ENCODE assay signal across 7 mouse cellular contexts in the genomic region with DNA sequence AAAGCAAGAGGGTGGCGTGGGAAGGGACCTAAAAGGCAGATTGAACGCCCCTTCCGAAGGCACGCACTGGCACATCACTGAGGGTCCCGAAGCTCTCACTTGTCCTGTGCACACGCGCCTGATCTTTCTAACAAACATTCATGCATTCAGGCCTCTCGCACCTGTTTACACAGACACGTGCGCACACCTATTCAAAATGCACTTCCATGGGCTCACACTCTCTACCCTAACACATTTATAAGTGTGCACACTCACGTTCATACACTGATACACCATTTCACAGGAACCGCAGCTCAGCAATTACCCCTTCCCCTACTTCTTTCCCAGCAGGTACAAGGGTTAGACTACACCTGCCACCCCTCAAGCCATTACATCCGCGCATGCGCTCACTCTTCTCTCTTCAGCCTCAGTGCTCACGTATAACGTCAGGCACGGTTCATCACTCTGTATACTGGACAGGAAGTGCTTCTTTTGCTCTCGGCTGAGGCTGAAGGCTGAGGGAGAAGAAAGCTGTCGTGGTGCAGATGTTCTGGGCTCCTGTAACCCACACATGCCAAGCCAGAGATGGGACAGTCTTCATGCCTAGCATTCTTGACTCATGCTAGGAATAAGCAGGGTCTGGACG. TPM values are rescaled to one million over a fixed set of nuclear protein-coding genes. Genes with fewer than 3 reads are reported as not detected.
DNase-seq lines count a peak whose midpoint lies in the region; ATAC-seq and TF ChIP-seq lines count a peak whose summit lies in the region.

No protein-coding gene starts in this region.

- H3K4me1 ChIP-seq in embryonic fibroblast, embryonic 13.5 days (ENCODE audit: control insufficient read depth, insufficient read depth, low read length): peaks cover 30% of the 10 kb centered on the region
- peaks cover 14% of the 10 kb centered on the region; the same call in 1 of the 2 replicates for H3K4me1 ChIP-seq in intestine, postnatal 0 days (replicated peaks; ENCODE audit: control insufficient read depth, insufficient read depth, low read length)
- peaks cover 79% of the 10 kb centered on the region for H3K4me1 ChIP-seq in lung, embryonic 15.5 days
- peaks cover 25% of the 10 kb centered on the region for H3K4me1 ChIP-seq in stomach, postnatal 0 days (replicated peaks; ENCODE audit: control insufficient read depth, insufficient read depth)

- H3K36me3 ChIP-seq in intestine, postnatal 0 days (ENCODE audit: control insufficient read depth, insufficient read depth): no peaks in the 10 kb centered on the region; the same call in 1 of the 2 replicates
- H3K36me3 ChIP-seq in lung, embryonic 15.5 days: no peaks in the 10 kb centered on the region
- no peaks in the 10 kb centered on the region for H3K36me3 ChIP-seq in stomach, postnatal 0 days (ENCODE audit: control insufficient read depth, insufficient read depth, low read length)

- H3K27me3 ChIP-seq in intestine, postnatal 0 days (replicated peaks; ENCODE audit: control insufficient read depth, insufficient read depth, low read length): no peaks in the 10 kb centered on the region
- no peaks in the 10 kb centered on the region for H3K27me3 ChIP-seq in lung, embryonic 15.5 days
- no peaks in the 10 kb centered on the region for H3K27me3 ChIP-seq in stomach, postnatal 0 days (ENCODE audit: control insufficient read depth, insufficient read depth, low read length)

- H3K9ac ChIP-seq in intestine, postnatal 0 days (ENCODE audit: low read depth, low read length): peak overlapping the region; percentile 84
- H3K9ac ChIP-seq in lung, embryonic 15.5 days: peak overlapping the region; percentile 98
- H3K9ac ChIP-seq in stomach, postnatal 0 days (ENCODE audit: low read length): peak overlapping the region; percentile 96

- TF ChIP-seq EP300 in stomach, postnatal 0 days (optimal IDR thresholded peaks at IDR 0.05): no peak

- H3K4me3 ChIP-seq in embryonic fibroblast, embryonic 13.5 days (ENCODE audit: insufficient read depth, low read length): peak overlapping the region; percentile 25
- peak overlapping the region; percentile 82 for H3K4me3 ChIP-seq in intestine, postnatal 0 days (ENCODE audit: low read depth, low read length)
- peak overlapping the region; percentile 85 for H3K4me3 ChIP-seq in lung, embryonic 15.5 days
- H3K4me3 ChIP-seq in stomach, postnatal 0 days (ENCODE audit: low read depth, low read length): peak overlapping the region; percentile 94

- peak overlapping the region; percentile 87 for H3K4me2 ChIP-seq in intestine, postnatal 0 days (replicated peaks; ENCODE audit: low read depth)
- peak overlapping the region; percentile 86 for H3K4me2 ChIP-seq in lung, embryonic 15.5 days
- H3K4me2 ChIP-seq in stomach, postnatal 0 days (replicated peaks; ENCODE audit: low read depth): peak overlapping the region; percentile 91

- no peaks in the 10 kb centered on the region for H3K9me3 ChIP-seq in intestine, postnatal 0 days (ENCODE audit: control insufficient read depth)
- no peaks in the 10 kb centered on the region for H3K9me3 ChIP-seq in lung, embryonic 15.5 days
- H3K9me3 ChIP-seq in stomach, postnatal 0 days (ENCODE audit: control insufficient read depth, low read length): no peaks in the 10 kb centered on the region

- TF ChIP-seq POLR2A in embryonic fibroblast, embryonic 13.5 days (IDR thresholded peaks at IDR 0.05; ENCODE audit: low read depth, low read length): no peak

- peak; percentile 56 to 58 for DNase-seq in B cell, adult 2 months
- DNase-seq in stomach, postnatal 0 days (ENCODE audit: low spot score): peak; percentile 50
- DNase-seq in right cerebral cortex, adult 2 months (ENCODE audit: low spot score in 2 of 2): no peak

- no peak for TF ChIP-seq CTCF in embryonic fibroblast, embryonic 13.5 days (IDR thresholded peaks at IDR 0.05; ENCODE audit: borderline replicate concordance, insufficient read depth, low read length)
- no peak for TF ChIP-seq CTCF in intestine, postnatal 0 days (IDR thresholded peaks at IDR 0.05; ENCODE audit: low read depth)
- no peak for TF ChIP-seq CTCF in stomach, postnatal 0 days (IDR thresholded peaks at IDR 0.05; ENCODE audit: low read depth)

- peak overlapping the region; percentile 45 for H3K27ac ChIP-seq in embryonic fibroblast, embryonic 13.5 days (ENCODE audit: insufficient read depth, low read length)
- H3K27ac ChIP-seq in intestine, postnatal 0 days (ENCODE audit: low read depth, low read length): peak overlapping the region; percentile 88
- peak overlapping the region; percentile 98 for H3K27ac ChIP-seq in lung, embryonic 15.5 days
- H3K27ac ChIP-seq in stomach, postnatal 0 days (replicated peaks): peak overlapping the region; percentile 96

- ATAC-seq in CD4-positive, CD25-positive, alpha-beta regulatory T cell, adult 4 months: peak; percentile 30
- ATAC-seq in intestine, postnatal 0 days: peak; percentile 34
- no peak for ATAC-seq in lung, embryonic 15.5 days (ENCODE audit: borderline replicate concordance, extremely low read depth, low FRiP score, low TSS enrichment)
- peak; percentile 6; the same call in 1 of the 2 replicates for ATAC-seq in stomach, postnatal 0 days (ENCODE audit: low FRiP score, low TSS enrichment)

- WGBS in intestine, postnatal 0 days: 5% methylated on average over 21 of the region's 21 CpGs
- 6% methylated on average over 21 of the region's 21 CpGs for WGBS in lung, embryonic 15.5 days
- 9% methylated on average over 21 of the region's 21 CpGs for WGBS in stomach, postnatal 0 days

RNA-seq across cellular contexts. Expression of a gene that starts 0.6 kb away (rescaled TPM):
- polyA plus RNA-seq in CD4-positive, CD25-positive, alpha-beta regulatory T cell, adult 4 months (2017; shearing (Covaris generic)): 1 to 10 TPM in 1 of 2 experiments, not detected in 1; 1.1 TPM
- 45.9 and 49.1 TPM in 2 replicates for polyA plus RNA-seq in embryonic fibroblast, embryonic 13.5 days (2011; ENCODE audit: insufficient read length, low read depth, missing spikeins)
- 20.7 and 26.1 TPM in 2 replicates for polyA plus RNA-seq in intestine, postnatal 0 days (2015; fragmentation: Nextera tagmentation; extraction: Ambion mirVana)
- 62.5 and 67.4 TPM in 2 replicates for polyA plus RNA-seq in lung, embryonic 15.5 days (2015; fragmentation: Nextera tagmentation; extraction: Ambion mirVana)
- 35.8 and 38.5 TPM in 2 replicates for polyA plus RNA-seq in stomach, postnatal 0 days (2015; fragmentation: Nextera tagmentation; extraction: Ambion mirVana)

RNA-seq across cellular contexts. Expression of a gene that starts 3.6 kb away (rescaled TPM):
- polyA plus RNA-seq in CD4-positive, CD25-positive, alpha-beta regulatory T cell, adult 4 months (2017; shearing (Covaris generic)): 10 to 100 TPM; 27.0 to 39.9 TPM
- polyA plus RNA-seq in embryonic fibroblast, embryonic 13.5 days (2011; ENCODE audit: insufficient read length, low read depth, missing spikeins): 20.7 and 21.2 TPM in 2 replicates
- polyA plus RNA-seq in intestine, postnatal 0 days (2015; fragmentation: Nextera tagmentation; extraction: Ambion mirVana): 19.2 and 20.9 TPM in 2 replicates
- polyA plus RNA-seq in lung, embryonic 15.5 days (2015; fragmentation: Nextera tagmentation; extraction: Ambion mirVana): 37.7 and 37.8 TPM in 2 replicates
- polyA plus RNA-seq in stomach, postnatal 0 days (2015; fragmentation: Nextera tagmentation; extraction: Ambion mirVana): 19.9 and 22.1 TPM in 2 replicates

RNA-seq across cellular contexts. Expression of a gene that starts 17.5 kb away (rescaled TPM):
- 10 to 100 TPM; 55.7 to 58.6 TPM for polyA plus RNA-seq in CD4-positive, CD25-positive, alpha-beta regulatory T cell, adult 4 months (2017; shearing (Covaris generic))
- polyA plus RNA-seq in embryonic fibroblast, embryonic 13.5 days (2011; ENCODE audit: insufficient read length, low read depth, missing spikeins): 20.4 and 21.6 TPM in 2 replicates
- polyA plus RNA-seq in intestine, postnatal 0 days (2015; fragmentation: Nextera tagmentation; extraction: Ambion mirVana): 27.0 and 28.0 TPM in 2 replicates
- polyA plus RNA-seq in lung, embryonic 15.5 days (2015; fragmentation: Nextera tagmentation; extraction: Ambion mirVana): 50.8 and 56.7 TPM in 2 replicates
- 50.5 and 54.3 TPM in 2 replicates for polyA plus RNA-seq in stomach, postnatal 0 days (2015; fragmentation: Nextera tagmentation; extraction: Ambion mirVana)

RNA-seq across cellular contexts. Expression of a gene that starts 22.6 kb away (rescaled TPM):
- polyA plus RNA-seq in CD4-positive, CD25-positive, alpha-beta regulatory T cell, adult 4 months (2017; shearing (Covaris generic)): 10 to 100 TPM in 1 of 2 experiments, 1 to 10 TPM in 1; 5.8 to 10.0 TPM
- not detected in 2 replicates for polyA plus RNA-seq in embryonic fibroblast, embryonic 13.5 days (2011; ENCODE audit: insufficient read length, low read depth, missing spikeins)
- not detected in 2 replicates for polyA plus RNA-seq in intestine, postnatal 0 days (2015; fragmentation: Nextera tagmentation; extraction: Ambion mirVana)
- polyA plus RNA-seq in lung, embryonic 15.5 days (2015; fragmentation: Nextera tagmentation; extraction: Ambion mirVana): 0.10 and 0.45 TPM in 2 replicates
- polyA plus RNA-seq in stomach, postnatal 0 days (2015; fragmentation: Nextera tagmentation; extraction: Ambion mirVana): 0.02 TPM in 1 of 2 replicates, not detected in the other

RNA-seq across cellular contexts. Expression of a gene that starts 44.8 kb away (rescaled TPM):
- polyA plus RNA-seq in CD4-positive, CD25-positive, alpha-beta regulatory T cell, adult 4 months (2017; shearing (Covaris generic)): 10 to 100 TPM; 39.1 to 68.6 TPM
- 43.1 and 49.4 TPM in 2 replicates for polyA plus RNA-seq in embryonic fibroblast, embryonic 13.5 days (2011; ENCODE audit: insufficient read length, low read depth, missing spikeins)
- 19.8 and 20.7 TPM in 2 replicates for polyA plus RNA-seq in intestine, postnatal 0 days (2015; fragmentation: Nextera tagmentation; extraction: Ambion mirVana)
- polyA plus RNA-seq in lung, embryonic 15.5 days (2015; fragmentation: Nextera tagmentation; extraction: Ambion mirVana): 41.6 and 46.9 TPM in 2 replicates
- 28.0 and 28.2 TPM in 2 replicates for polyA plus RNA-seq in stomach, postnatal 0 days (2015; fragmentation: Nextera tagmentation; extraction: Ambion mirVana)

Comparison
In these comparisons a context has a peak if more than half of its experiments do, and no peak if none do; other contexts are left out.
1. DNase-seq: peak in B cell, adult 2 months (2 of 2) and stomach, postnatal 0 days (single experiment); none in right cerebral cortex, adult 2 months (0 of 2).
2. H3K27ac ChIP-seq: peak in every context shown above with its lines; median percentile 98 in lung, embryonic 15.5 days; 96 in stomach, postnatal 0 days; 88 in intestine, postnatal 0 days; 45 in embryonic fibroblast, embryonic 13.5 days.
3. H3K4me3 ChIP-seq: peak in every context shown above with its lines; median percentile 94 in stomach, postnatal 0 days; 85 in lung, embryonic 15.5 days; 82 in intestine, postnatal 0 days; 25 in embryonic fibroblast, embryonic 13.5 days.
4. RNA of a gene that starts 0.6 kb away (polyA plus RNA-seq): 62.5 to 67.4 TPM in lung, embryonic 15.5 days, 45.9 to 49.1 TPM in embryonic fibroblast, embryonic 13.5 days, 35.8 to 38.5 TPM in stomach, postnatal 0 days and 20.7 to 26.1 TPM in intestine, postnatal 0 days; 1.1 TPM in CD4-positive, CD25-positive, alpha-beta regulatory T cell, adult 4 months; every median in the first group is over 10 times any median in the second.
5. Peak in every context shown above with its lines, with median percentiles within 50 percentile points of each other: H3K4me2 ChIP-seq and H3K9ac ChIP-seq.